Mouse (Mus musculus) E14TG2a.4 (cell line): ENCODE data around the gene Gbf1.
A peak's percentile ranks its signal among the peaks of the same experiment; 100 is the strongest.

Source experiments
- H3K27me3 ChIP-seq: 2 replicates; pipeline ENCODE4 v1.6.1; 2014; ENCODE audit warnings: low read length, control low read depth; ENCODE audit not compliant: insufficient read depth
- H3K36me3 ChIP-seq: 2 replicates; pipeline ENCODE4 v1.6.1; 2014; ENCODE audit warnings: low read length, control low read depth; ENCODE audit not compliant: insufficient read depth
- H3K4me1 ChIP-seq: replicated peaks from 2 replicates; pipeline ENCODE4 v1.6.1; 2014; ENCODE audit warnings: low read depth, low read length, control low read depth
- H3K4me3 ChIP-seq: replicated peaks from 2 replicates; pipeline ENCODE4 v1.5.1; 2014; ENCODE audit warnings: mild to moderate bottlenecking, low read length
- H3K9me3 ChIP-seq: 2 replicates; pipeline ENCODE4 v1.6.1; 2014; ENCODE audit warnings: low read length, control low read depth
- CTCF ChIP-seq: conservative IDR thresholded peaks from 2 replicates; pipeline ENCODE4 v1.5.1; 2014; ENCODE audit warnings: low read length
- NANOG ChIP-seq: IDR thresholded peaks from 2 replicates; pipeline ENCODE4 v1.6.1; 2014; ENCODE audit warnings: borderline replicate concordance, low read length, mixed read lengths
- POU5F1 ChIP-seq: IDR thresholded peaks from 2 replicates; pipeline ENCODE4 v1.6.1; 2014; ENCODE audit warnings: low read length, borderline replicate concordance

Gene Gbf1

GRCm38 (mm10) chr19:46169396-46169795 lies 17.1 kb downstream of the Gbf1 start:
- peaks cover 44% of the 10 kb centered on the region for H3K36me3 ChIP-seq
- no peak overlapping the region for H3K4me3 ChIP-seq
- peaks cover 35% of the 10 kb centered on the region for H3K4me1 ChIP-seq
- no peak for TF ChIP-seq CTCF
- no peak for TF ChIP-seq NANOG
- TF ChIP-seq POU5F1 = no peak
- H3K9me3 ChIP-seq = no peaks in the 10 kb centered on the region
- no peaks in the 10 kb centered on the region for H3K27me3 ChIP-seq

GRCm38 (mm10) chr19:46169913-46170312 lies 17.6 kb downstream of the Gbf1 start:
- H3K27me3 ChIP-seq = no peaks in the 10 kb centered on the region
- H3K36me3 ChIP-seq = peaks cover 38% of the 10 kb centered on the region
- peaks cover 35% of the 10 kb centered on the region for H3K4me1 ChIP-seq
- TF ChIP-seq POU5F1 (peak; percentile 54; the same call in 1 of the 2 replicates), CTCF (no peak), NANOG (peak; percentile 23; the same call in 1 of the 2 replicates)
- H3K9me3 ChIP-seq = no peaks in the 10 kb centered on the region
- no peak overlapping the region for H3K4me3 ChIP-seq

GRCm38 (mm10) chr19:46172541-46172940 lies 20.2 kb downstream of the Gbf1 start:
- Histone ChIP-seq H3K4me1 (peaks cover 40% of the 10 kb centered on the region), H3K9me3 (no peaks in the 10 kb centered on the region)
- no peak for TF ChIP-seq CTCF
- TF ChIP-seq NANOG = no peak
- no peak for TF ChIP-seq POU5F1

GRCm38 (mm10) chr19:46175173-46175572 lies 22.9 kb downstream of the Gbf1 start:
- TF ChIP-seq NANOG (no peak), POU5F1 (no peak), CTCF (no peak)
- H3K4me1 ChIP-seq = peaks cover 29% of the 10 kb centered on the region

More at GRCm38 (mm10) chr19:46172541-46172940, 20.2 kb downstream of the Gbf1 start:
- H3K4me3 ChIP-seq = no peak overlapping the region
- no peaks in the 10 kb centered on the region for H3K27me3 ChIP-seq
- peaks cover 19% of the 10 kb centered on the region for H3K36me3 ChIP-seq

GRCm38 (mm10) chr19:46177046-46177445 lies 24.7 kb downstream of the Gbf1 start:
- Histone ChIP-seq H3K4me3 (no peak overlapping the region), H3K9me3 (no peaks in the 10 kb centered on the region), H3K4me1 (peaks cover 24% of the 10 kb centered on the region), H3K36me3 (peaks cover 4% of the 10 kb centered on the region; the same call in 1 of the 2 replicates), H3K27me3 (no peaks in the 10 kb centered on the region)
- TF ChIP-seq POU5F1 (no peak), CTCF (no peak), NANOG (no peak)

More at GRCm38 (mm10) chr19:46175173-46175572, 22.9 kb downstream of the Gbf1 start:
- no peaks in the 10 kb centered on the region for H3K27me3 ChIP-seq
- no peaks in the 10 kb centered on the region for H3K9me3 ChIP-seq
- peaks cover 22% of the 10 kb centered on the region for H3K36me3 ChIP-seq
- no peak overlapping the region for H3K4me3 ChIP-seq

- H3K27me3 ChIP-seq = no peaks in the 10 kb centered on the region
- peaks cover 10% of the 10 kb centered on the region for H3K36me3 ChIP-seq
- peaks cover 5% of the 10 kb centered on the region for H3K4me1 ChIP-seq
- no peaks in the 10 kb centered on the region for H3K9me3 ChIP-seq
- TF ChIP-seq POU5F1 (no peak), CTCF (no peak), NANOG (no peak)
- H3K4me3 ChIP-seq = no peak overlapping the region
These were observed 28.0 kb downstream of the Gbf1 start for GRCm38 (mm10) chr19:46180274-46180673.

GRCm38 (mm10) chr19:46182241-46182640 lies 29.9 kb downstream of the Gbf1 start:
- no peaks in the 10 kb centered on the region for H3K27me3 ChIP-seq
- peaks cover 10% of the 10 kb centered on the region for H3K36me3 ChIP-seq
- H3K4me3 ChIP-seq = no peak overlapping the region
- TF ChIP-seq NANOG = no peak
- no peak for TF ChIP-seq POU5F1
- TF ChIP-seq CTCF = no peak
- H3K9me3 ChIP-seq = no peaks in the 10 kb centered on the region
- H3K4me1 ChIP-seq = no peaks in the 10 kb centered on the region

- H3K9me3 ChIP-seq = no peaks in the 10 kb centered on the region
- no peaks in the 10 kb centered on the region for H3K4me1 ChIP-seq
- H3K27me3 ChIP-seq = no peaks in the 10 kb centered on the region
- H3K36me3 ChIP-seq = peaks cover 6% of the 10 kb centered on the region
- H3K4me3 ChIP-seq = no peak overlapping the region
- TF ChIP-seq POU5F1 = no peak
- no peak for TF ChIP-seq CTCF
- no peak for TF ChIP-seq NANOG
These were observed 34.3 kb downstream of the Gbf1 start for GRCm38 (mm10) chr19:46186611-46187010.

GRCm38 (mm10) chr19:46187203-46187602 lies 34.9 kb downstream of the Gbf1 start:
- Histone ChIP-seq H3K4me1 (no peaks in the 10 kb centered on the region), H3K27me3 (no peaks in the 10 kb centered on the region), H3K4me3 (no peak overlapping the region), H3K36me3 (peaks cover 4% of the 10 kb centered on the region), H3K9me3 (no peaks in the 10 kb centered on the region)
- TF ChIP-seq CTCF (no peak), POU5F1 (no peak), NANOG (no peak)
